Mouse (Mus musculus) lung, adult 2 months (tissue): ENCODE results near the gene Evpl.

Experiments used
- CTCF ChIP-seq: fragments of 200-500 bp; IDR thresholded peaks from 2 replicates; pipeline ENCODE4 v1.5.1; 2011; ENCODE audit warnings: mild to moderate bottlenecking, low read length, control low read depth; ENCODE audit not compliant: insufficient read depth
- POLR2A ChIP-seq: fragments of 200-500 bp; IDR thresholded peaks from 2 replicates; pipeline ENCODE4 v1.6.1; 2011; ENCODE audit warnings: low read depth, mild to moderate bottlenecking, control low read depth, low read length, borderline replicate concordance; ENCODE audit errors: extremely low read depth

DNA sequence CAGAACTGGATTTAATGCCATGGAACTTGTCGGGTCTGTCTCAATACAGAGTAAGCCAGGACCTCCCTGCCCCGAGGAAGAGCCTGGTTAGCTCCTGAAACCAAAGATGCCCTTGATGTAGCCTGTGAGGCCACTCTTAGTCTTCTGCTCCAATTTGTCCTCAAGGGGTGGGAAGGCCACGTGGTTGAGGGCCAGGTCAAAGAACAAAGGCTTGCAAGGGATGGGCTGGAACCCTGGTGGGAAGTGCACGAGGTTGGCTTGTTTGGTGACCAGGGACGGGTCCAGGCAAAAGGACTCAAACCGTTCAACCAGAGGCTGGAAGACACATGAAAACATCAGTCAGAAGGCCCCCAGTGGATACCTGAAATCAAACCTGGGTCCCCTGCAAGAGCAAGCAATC, 7.7 kb upstream of the Evpl start:
- TF ChIP-seq POLR2A (no peak), CTCF (no peak)
